Mouse (Mus musculus): ENCODE data around the gene Pakap. TPM values are rescaled to one million over a fixed set of nuclear protein-coding genes. Genes with fewer than 3 reads are reported as not detected.

Pakap gene
- total and polyA plus RNA-seq, 2 experiments: 0.06 to 0.18 TPM

- no peak overlapping the region for H3K27ac ChIP-seq (replicated peaks; ENCODE audit: insufficient read depth, low read depth, low read length)
- no peaks in the 10 kb centered on the region for H3K27me3 ChIP-seq (ENCODE audit: control insufficient read depth, insufficient read depth, low read length)
- no peak overlapping the region for H3K4me3 ChIP-seq (ENCODE audit: insufficient read depth, low read depth, low read length)
- H3K4me1 ChIP-seq (ENCODE audit: control insufficient read depth, insufficient read depth, low read length): peaks cover 2% of the 10 kb centered on the region; the same call in 1 of the 2 replicates
- H3K36me3 ChIP-seq (ENCODE audit: control insufficient read depth, insufficient read depth, low read length): no peaks in the 10 kb centered on the region
- no peak for TF ChIP-seq CTCF (IDR thresholded peaks at IDR 0.05; ENCODE audit: low read depth, low read length)
- TF ChIP-seq POLR2A (IDR thresholded peaks at IDR 0.05; ENCODE audit: extremely low read depth, insufficient read depth, low read length): no peak
- H3K79me2 ChIP-seq (ENCODE audit: control insufficient read depth, insufficient read depth, low read length): peaks cover 6% of the 10 kb centered on the region; the same call in 1 of the 2 replicates
- H3K9ac ChIP-seq (ENCODE audit: low read depth, low read length): no peak overlapping the region
- 85% methylated on average over 1 of the region's 1 CpGs for WGBS
- no peak for DNase-seq (ENCODE audit: extremely low read depth, low read depth, low spot score)
Measured at GRCm38 (mm10) chr4:57851731-57852130, 283.8 kb downstream of the Pakap start.

GRCm38 (mm10) chr4:57852461-57853040 lies 284.6 kb downstream of the Pakap start:
- Histone ChIP-seq H3K79me2 (ENCODE audit: control insufficient read depth, insufficient read depth, low read length) (peaks cover 10% of the 10 kb centered on the region; the same call in 1 of the 2 replicates), H3K9ac (ENCODE audit: low read depth, low read length) (no peak overlapping the region), H3K36me3 (ENCODE audit: control insufficient read depth, insufficient read depth, low read length) (peaks cover 2% of the 10 kb centered on the region; the same call in 1 of the 2 replicates), H3K27ac (replicated peaks; ENCODE audit: insufficient read depth, low read depth, low read length) (no peak overlapping the region), H3K4me1 (ENCODE audit: control insufficient read depth, insufficient read depth, low read length) (peaks cover 2% of the 10 kb centered on the region; the same call in 1 of the 2 replicates), H3K4me3 (ENCODE audit: insufficient read depth, low read depth, low read length) (no peak overlapping the region), H3K27me3 (ENCODE audit: control insufficient read depth, insufficient read depth, low read length) (no peaks in the 10 kb centered on the region)
- no peak for TF ChIP-seq POLR2A (IDR thresholded peaks at IDR 0.05; ENCODE audit: extremely low read depth, insufficient read depth, low read length)
- no peak for TF ChIP-seq CTCF (IDR thresholded peaks at IDR 0.05; ENCODE audit: low read depth, low read length)
- 66% methylated on average over 9 of the region's 9 CpGs for WGBS
- no peak for DNase-seq (ENCODE audit: extremely low read depth, low read depth, low spot score)

- DNase-seq (ENCODE audit: extremely low read depth, low read depth, low spot score): no peak
- TF ChIP-seq CTCF (IDR thresholded peaks at IDR 0.05; ENCODE audit: low read depth, low read length): no peak
- no peak for TF ChIP-seq POLR2A (IDR thresholded peaks at IDR 0.05; ENCODE audit: extremely low read depth, insufficient read depth, low read length)
- Histone ChIP-seq H3K27me3 (ENCODE audit: control insufficient read depth, insufficient read depth, low read length) (no peaks in the 10 kb centered on the region), H3K36me3 (ENCODE audit: control insufficient read depth, insufficient read depth, low read length) (peaks cover 2% of the 10 kb centered on the region; the same call in 1 of the 2 replicates), H3K9ac (ENCODE audit: low read depth, low read length) (no peak overlapping the region), H3K4me1 (ENCODE audit: control insufficient read depth, insufficient read depth, low read length) (peaks cover 2% of the 10 kb centered on the region; the same call in 1 of the 2 replicates), H3K79me2 (ENCODE audit: control insufficient read depth, insufficient read depth, low read length) (0 out of 2 replicates have a peak, but pooled peaks cover 13% of the 10 kb centered on the region), H3K4me3 (ENCODE audit: insufficient read depth, low read depth, low read length) (no peak overlapping the region), H3K27ac (replicated peaks; ENCODE audit: insufficient read depth, low read depth, low read length) (no peak overlapping the region)
- 86% methylated on average over 6 of the region's 6 CpGs for WGBS
Measured at GRCm38 (mm10) chr4:57854181-57854580, 286.2 kb downstream of the Pakap start.

- peaks cover 2% of the 10 kb centered on the region; the same call in 1 of the 2 replicates for H3K36me3 ChIP-seq (ENCODE audit: control insufficient read depth, insufficient read depth, low read length)
- no peak for TF ChIP-seq POLR2A (IDR thresholded peaks at IDR 0.05; ENCODE audit: extremely low read depth, insufficient read depth, low read length)
- TF ChIP-seq CTCF (IDR thresholded peaks at IDR 0.05; ENCODE audit: low read depth, low read length): no peak
- no peak for DNase-seq (ENCODE audit: extremely low read depth, low read depth, low spot score)
- H3K4me3 ChIP-seq (ENCODE audit: insufficient read depth, low read depth, low read length): no peak overlapping the region
- no peak overlapping the region for H3K27ac ChIP-seq (replicated peaks; ENCODE audit: insufficient read depth, low read depth, low read length)
- no peak overlapping the region for H3K9ac ChIP-seq (ENCODE audit: low read depth, low read length)
- peaks cover 13% of the 10 kb centered on the region; the same call in 1 of the 2 replicates for H3K79me2 ChIP-seq (ENCODE audit: control insufficient read depth, insufficient read depth, low read length)
- whole genome bisulfite sequencing: 91% methylated on average over 18 of the region's 18 CpGs
- H3K27me3 ChIP-seq (ENCODE audit: control insufficient read depth, insufficient read depth, low read length): no peaks in the 10 kb centered on the region
- peaks cover 2% of the 10 kb centered on the region; the same call in 1 of the 2 replicates for H3K4me1 ChIP-seq (ENCODE audit: control insufficient read depth, insufficient read depth, low read length)
Measured at GRCm38 (mm10) chr4:57855281-57855941, 287.4 kb downstream of the Pakap start.

GRCm38 (mm10) chr4:57856673-57857072 lies 288.7 kb downstream of the Pakap start:
- no peaks in the 10 kb centered on the region for H3K27me3 ChIP-seq (ENCODE audit: control insufficient read depth, insufficient read depth, low read length)

More at GRCm38 (mm10) chr4:57856673-57857072, 288.7 kb downstream of the Pakap start:
- no peak overlapping the region for H3K4me3 ChIP-seq (ENCODE audit: insufficient read depth, low read depth, low read length)
- peaks cover 2% of the 10 kb centered on the region; the same call in 1 of the 2 replicates for H3K36me3 ChIP-seq (ENCODE audit: control insufficient read depth, insufficient read depth, low read length)
- 91% methylated on average over 10 of the region's 10 CpGs for WGBS
- H3K9ac ChIP-seq (ENCODE audit: low read depth, low read length): no peak overlapping the region
- peaks cover 2% of the 10 kb centered on the region; the same call in 1 of the 2 replicates for H3K4me1 ChIP-seq (ENCODE audit: control insufficient read depth, insufficient read depth, low read length)
- DNase-seq (ENCODE audit: extremely low read depth, low read depth, low spot score): no peak
- H3K79me2 ChIP-seq (ENCODE audit: control insufficient read depth, insufficient read depth, low read length): peaks cover 10% of the 10 kb centered on the region; the same call in 1 of the 2 replicates
- TF ChIP-seq CTCF (IDR thresholded peaks at IDR 0.05; ENCODE audit: low read depth, low read length) (no peak), POLR2A (IDR thresholded peaks at IDR 0.05; ENCODE audit: extremely low read depth, insufficient read depth, low read length) (no peak)
- no peak overlapping the region for H3K27ac ChIP-seq (replicated peaks; ENCODE audit: insufficient read depth, low read depth, low read length)

Data from liver, adult 2 months (tissue).